Mouse (Mus musculus): Measurements from ENCODE around the gene Vmn2r23. TPM values are rescaled to one million over a fixed set of nuclear protein-coding genes. Genes with fewer than 3 reads are reported as not detected.
A peak's percentile ranks its signal among the peaks of the same experiment; 100 is the strongest.
"Not testable (repeated sequence)": the region's sequence is repeated elsewhere in the genome, so short reads cannot be mapped to it uniquely, and the experiment has no call there.

Gene Vmn2r23
- total RNA-seq (2014; rRNA removed) (not detected in 2 replicates), polyA plus RNA-seq (2015; fragmentation: Nextera tagmentation; extraction: Ambion mirVana) (not detected in 2 replicates)

DNA sequence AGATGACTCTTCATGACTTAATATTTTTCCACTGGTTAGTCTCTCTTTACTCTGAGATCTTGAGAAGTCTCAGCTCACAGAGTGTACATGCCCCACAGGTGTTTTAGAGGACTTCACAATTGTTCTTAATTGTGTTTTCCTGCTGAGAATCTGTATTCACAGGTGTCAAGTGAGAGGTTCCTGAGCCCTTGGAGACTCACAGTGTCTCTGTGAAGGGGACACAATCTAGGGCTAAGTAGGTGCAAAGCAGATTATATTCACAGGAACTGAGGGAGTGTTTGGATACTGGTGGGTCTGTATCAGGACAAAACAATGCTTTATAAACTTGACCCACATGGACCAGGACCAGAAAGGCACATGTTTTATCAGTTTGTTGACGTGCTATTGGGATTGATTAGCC is at the start of gene Vmn2r23:
Vmn2r23 (plus strand) TSS at position 301 of the 400 bp plus-strand sequence.
- Histone ChIP-seq H3K9me3 (ENCODE audit: low read length) (no peaks in the 10 kb centered on the region), H3K4me1 (ENCODE audit: insufficient read depth, low read length) (no peaks in the 10 kb centered on the region), H3K27me3 (ENCODE audit: insufficient read depth, low read length) (no peaks in the 10 kb centered on the region), H3K27ac (ENCODE audit: low read depth, low read length) (no peak within 1 kb of the TSS), H3K36me3 (ENCODE audit: insufficient read depth, low read length) (no peaks in the 10 kb centered on the region), H3K9ac (replicated peaks; ENCODE audit: low read length, poor library complexity, severe bottlenecking) (no peak within 1 kb of the TSS), H3K4me2 (ENCODE audit: low read depth, low read length, poor library complexity, severe bottlenecking) (no peak within 1 kb of the TSS), H3K4me3 (ENCODE audit: low read depth, low read length) (no peak within 1 kb of the TSS)
- 78% methylated on average over 1 of the region's 1 CpGs for WGBS
- ATAC-seq (ENCODE audit: low FRiP score) (no peak), DNase-seq (ENCODE audit: low spot score) (no peak)
- no peak for TF ChIP-seq CTCF (IDR thresholded peaks at IDR 0.05)

DNA sequence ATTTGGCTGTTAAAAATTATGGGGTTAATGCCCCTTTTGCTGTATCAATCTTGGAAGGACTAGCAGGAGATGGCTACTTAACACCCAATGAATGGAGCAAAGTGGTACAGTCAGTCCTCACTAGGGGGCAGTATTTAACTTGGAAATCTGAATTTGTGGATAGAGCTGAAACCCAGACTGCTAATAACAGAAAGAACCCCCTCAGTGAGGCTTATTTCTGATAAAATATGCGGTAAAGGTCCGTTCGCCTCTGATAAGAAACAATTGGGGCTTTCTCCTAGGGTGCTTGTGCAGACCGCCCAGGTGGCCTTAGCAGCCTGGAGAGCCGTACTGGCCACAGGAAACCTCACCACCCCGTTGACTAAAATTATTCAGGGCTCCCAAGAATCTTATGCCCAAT is 45.4 kb upstream of the Vmn2r23 start:
- ATAC-seq (ENCODE audit: low FRiP score) (no peak), DNase-seq (ENCODE audit: low spot score) (peak; percentile 30)
- TF ChIP-seq CTCF (IDR thresholded peaks at IDR 0.05) = peak; percentile 39
- no peak overlapping the region for H3K4me2 ChIP-seq (ENCODE audit: low read depth, low read length, poor library complexity, severe bottlenecking)
- 54% methylated on average over 6 of the region's 6 CpGs for WGBS
- H3K9ac ChIP-seq (replicated peaks; ENCODE audit: low read length, poor library complexity, severe bottlenecking) = no peak overlapping the region
- no peaks in the 10 kb centered on the region for H3K4me1 ChIP-seq (ENCODE audit: insufficient read depth, low read length)
- H3K4me3 ChIP-seq (ENCODE audit: low read depth, low read length) = no peak overlapping the region
- H3K27me3 ChIP-seq (ENCODE audit: insufficient read depth, low read length) = no peaks in the 10 kb centered on the region
- no peak overlapping the region for H3K27ac ChIP-seq (ENCODE audit: low read depth, low read length)
- H3K36me3 ChIP-seq (ENCODE audit: insufficient read depth, low read length) = no peaks in the 10 kb centered on the region
- no peaks in the 10 kb centered on the region for H3K9me3 ChIP-seq (ENCODE audit: low read length)

DNA sequence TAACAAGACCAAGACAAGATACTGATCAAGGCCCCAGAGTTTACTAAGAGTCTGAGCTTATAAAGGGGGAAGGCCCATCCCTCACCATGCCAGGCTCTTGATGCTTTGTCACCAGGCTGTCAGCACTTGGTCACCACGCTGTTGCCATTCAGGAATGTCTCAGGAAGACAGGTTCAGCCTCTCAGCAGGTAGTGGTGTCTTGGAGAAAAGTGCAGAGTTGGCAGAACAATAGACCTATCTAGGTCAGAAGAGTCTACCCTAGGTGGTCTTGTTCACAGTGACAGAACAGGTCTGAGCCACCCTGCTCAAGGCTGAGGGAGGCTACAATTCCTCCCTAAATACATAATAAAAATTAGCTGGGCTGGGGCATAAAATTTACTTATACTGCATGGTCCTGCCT is 5.8 kb upstream of the Vmn2r23 start:
- WGBS = 33% methylated on average over 1 of the region's 1 CpGs
- not testable (repeated sequence) for H3K4me3 ChIP-seq (ENCODE audit: low read depth, low read length)

DNA sequence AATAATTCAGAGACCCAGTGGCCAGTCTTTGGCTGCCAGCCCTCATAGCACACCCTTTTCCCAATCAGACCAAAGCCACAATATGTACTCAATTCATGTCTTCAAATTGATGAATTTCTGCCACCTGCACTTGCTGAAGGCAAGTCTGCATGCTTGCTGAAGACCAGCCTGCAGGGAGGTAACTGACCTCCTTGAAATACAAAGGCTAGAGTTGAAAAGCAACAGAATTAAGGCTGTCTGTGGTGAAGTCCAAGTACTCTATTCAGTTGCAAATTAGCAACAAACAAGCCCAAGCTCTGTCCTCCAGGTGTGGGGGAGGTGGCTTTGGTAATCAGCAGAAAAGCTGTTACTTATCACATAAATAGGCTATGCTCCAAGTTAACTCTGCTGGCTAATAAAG is 5.3 kb upstream of the Vmn2r23 start:
- no peak overlapping the region for H3K27ac ChIP-seq (ENCODE audit: low read depth, low read length)
- H3K4me1 ChIP-seq (ENCODE audit: insufficient read depth, low read length) = no peaks in the 10 kb centered on the region
- no peaks in the 10 kb centered on the region for H3K27me3 ChIP-seq (ENCODE audit: insufficient read depth, low read length)
- no peak overlapping the region for H3K4me3 ChIP-seq (ENCODE audit: low read depth, low read length)
- H3K9me3 ChIP-seq (ENCODE audit: low read length) = no peaks in the 10 kb centered on the region
- no peaks in the 10 kb centered on the region for H3K36me3 ChIP-seq (ENCODE audit: insufficient read depth, low read length)
- no peak for TF ChIP-seq CTCF (IDR thresholded peaks at IDR 0.05)
- no peak overlapping the region for H3K4me2 ChIP-seq (ENCODE audit: low read depth, low read length, poor library complexity, severe bottlenecking)
- no peak overlapping the region for H3K9ac ChIP-seq (replicated peaks; ENCODE audit: low read length, poor library complexity, severe bottlenecking)
- DNase-seq (ENCODE audit: low spot score) (no peak), ATAC-seq (ENCODE audit: low FRiP score) (no peak)

More for the DNA sequence above, 5.8 kb upstream of the Vmn2r23 start:
- not testable (repeated sequence) for H3K27ac ChIP-seq (ENCODE audit: low read depth, low read length); H3K4me1 ChIP-seq (ENCODE audit: insufficient read depth, low read length); DNase-seq (ENCODE audit: low spot score); ATAC-seq (ENCODE audit: low FRiP score); H3K27me3 ChIP-seq (ENCODE audit: insufficient read depth, low read length); H3K9ac ChIP-seq (replicated peaks; ENCODE audit: low read length, poor library complexity, severe bottlenecking); H3K4me2 ChIP-seq (ENCODE audit: low read depth, low read length, poor library complexity, severe bottlenecking); H3K9me3 ChIP-seq (ENCODE audit: low read length); H3K36me3 ChIP-seq (ENCODE audit: insufficient read depth, low read length)

- Histone ChIP-seq H3K36me3 (ENCODE audit: insufficient read depth, low read length) (no peaks in the 10 kb centered on the region), H3K27ac (ENCODE audit: low read depth, low read length) (no peak overlapping the region), H3K9me3 (ENCODE audit: low read length) (no peaks in the 10 kb centered on the region), H3K4me2 (ENCODE audit: low read depth, low read length, poor library complexity, severe bottlenecking) (no peak overlapping the region), H3K4me3 (ENCODE audit: low read depth, low read length) (no peak overlapping the region), H3K27me3 (ENCODE audit: insufficient read depth, low read length) (no peaks in the 10 kb centered on the region), H3K4me1 (ENCODE audit: insufficient read depth, low read length) (no peaks in the 10 kb centered on the region), H3K9ac (replicated peaks; ENCODE audit: low read length, poor library complexity, severe bottlenecking) (no peak overlapping the region)
- TF ChIP-seq CTCF (IDR thresholded peaks at IDR 0.05) = no peak
- 93% methylated on average over 3 of the region's 3 CpGs for WGBS
- DNase-seq (ENCODE audit: low spot score) (no peak), ATAC-seq (ENCODE audit: low FRiP score) (no peak)
Observed at GRCm38 (mm10) chr6:123770031-123770430, 67.6 kb downstream of the Vmn2r23 start.

DNA sequence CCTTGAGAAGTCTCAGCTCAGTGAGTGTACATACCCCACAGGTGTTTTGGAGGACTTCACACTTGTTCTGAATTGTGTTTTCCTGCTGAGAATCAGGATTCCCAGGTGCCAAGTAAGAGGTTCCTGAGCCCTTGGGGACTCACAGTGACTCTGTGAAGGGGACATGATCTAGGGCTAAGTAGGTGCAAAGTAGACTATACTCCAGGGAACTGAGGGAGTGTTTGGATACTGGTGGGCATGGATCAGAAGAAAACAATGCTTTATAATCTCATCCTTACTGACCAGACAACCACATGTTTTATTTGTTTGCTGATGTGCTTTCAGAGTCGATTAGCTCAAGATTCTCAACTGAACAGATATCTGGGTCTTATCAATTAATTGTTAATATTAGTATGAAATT is 76.1 kb downstream of the Vmn2r23 start, which contains the start of gene Vmn2r24:
Vmn2r24 (plus strand) TSS at position 301 of the 400 bp plus-strand sequence.
- no peak for TF ChIP-seq CTCF (IDR thresholded peaks at IDR 0.05)
- H3K9me3 ChIP-seq (ENCODE audit: low read length) = no peaks in the 10 kb centered on the region
- 86% methylated on average over 1 of the region's 1 CpGs for WGBS
- H3K4me1 ChIP-seq (ENCODE audit: insufficient read depth, low read length) = no peaks in the 10 kb centered on the region
- no peak for ATAC-seq (ENCODE audit: low FRiP score)
- no peak within 1 kb of the TSS for H3K27ac ChIP-seq (ENCODE audit: low read depth, low read length)
- no peaks in the 10 kb centered on the region for H3K36me3 ChIP-seq (ENCODE audit: insufficient read depth, low read length)
- H3K4me3 ChIP-seq (ENCODE audit: low read depth, low read length) = no peak within 1 kb of the TSS
- H3K9ac ChIP-seq (replicated peaks; ENCODE audit: low read length, poor library complexity, severe bottlenecking) = no peak within 1 kb of the TSS
- H3K4me2 ChIP-seq (ENCODE audit: low read depth, low read length, poor library complexity, severe bottlenecking) = no peak within 1 kb of the TSS
- DNase-seq (ENCODE audit: low spot score) = no peak
- H3K27me3 ChIP-seq (ENCODE audit: insufficient read depth, low read length) = no peaks in the 10 kb centered on the region
